23 mouse cellular contexts compared by ENCODE assay signal in genomic region chr14:79196711-79197110, GRCm38 (mm10). TPM values are rescaled to one million over a fixed set of nuclear protein-coding genes. Genes with fewer than 3 reads are reported as not detected.
A peak's percentile ranks its signal among the peaks of the same experiment; 100 is the strongest.
DNase-seq lines count a peak whose midpoint lies in the region.
"Had no signal": no experiment of that assay in that cellular context is flagged by ENCODE, and none has a peak within 500 bp of the region (broad histone marks: within the 10 kb centered on the region; RNA-seq: fewer than 3 reads in every experiment).

No protein-coding gene starts in this region.

- peak; percentile 14 for DNase-seq in heart, adult 11 months
- DNase-seq in heart, postnatal 10 days = no peak
- peak; percentile 0 for DNase-seq in layer of hippocampus, adult 11-12 months (ENCODE audit: low spot score)
- no peak for DNase-seq in layer of hippocampus, adult 9-11 months
- DNase-seq in thymus, postnatal 14 days = peak; percentile 0
- no peak for DNase-seq in thymus, postnatal 10 days (ENCODE audit: low spot score in 2 of 2)
- no peak for DNase-seq in gastrocnemius, postnatal 10 days
- DNase-seq: adrenal gland, adult 2 months; adrenal gland, postnatal 14 days; B cell, adult 2 months; cerebellum, adult 11 months; cerebellum, adult 8-10 months; cerebellum, postnatal 36 days; embryo, embryonic 11 days; forebrain, postnatal 0 days; gastrocnemius, adult 2 months; gastrocnemius, postnatal 25 days; heart, adult 2 months had no signal

- intact Hi-C loops in heart, postnatal 10 days (cut with DNase I) = no loop called here

RNA-seq across cellular contexts. Expression of gene Zfp957, which starts 50.5 kb away (rescaled TPM):
- total RNA-seq in heart, postnatal 10 days (2021) = not detected
- not detected for total RNA-seq in gastrocnemius, postnatal 10 days (2021)
- total RNA-seq: adrenal gland, adult 2 months; adrenal gland, postnatal 14 days; adrenal gland, postnatal 4 days; CH12.LX; forebrain, postnatal 0 days; G1E; gastrocnemius, adult 2 months; gastrocnemius, postnatal 25 days; heart, adult 2 months; heart, postnatal 25 days; hematopoietic stem cell, adult 5-6 weeks had no signal

Comparison
In these comparisons a context has a peak if more than half of its experiments do, and no peak if none do; other contexts are left out.
1. DNase-seq: peak in heart, adult 11 months (single experiment), layer of hippocampus, adult 11-12 months (single experiment) and thymus, postnatal 14 days (single experiment); none in heart, postnatal 10 days (0 of 2), layer of hippocampus, adult 9-11 months (single experiment), thymus, postnatal 10 days (0 of 2) and gastrocnemius, postnatal 10 days (single experiment).